Mouse (Mus musculus): ENCODE results near the gene Cyba.

The Cyba gene
- long read RNA-seq, experiment 1, transcript Cyba-201 (6 exons, 744 nt), result major isoform, 66 of 74 reads
- long read RNA-seq, experiment 1, partial matches to known transcripts, result 3 of 74 reads
- long read RNA-seq, experiment 1, other reads (novel, unspliced or antisense), result 4 of 74 reads
- long read RNA-seq, experiment 2, transcript Cyba-201 (6 exons, 744 nt), result major isoform, 66 of 68 reads
- long read RNA-seq, experiment 2, partial matches to known transcripts, result 0 of 68 reads
- long read RNA-seq, experiment 2, other reads (novel, unspliced or antisense), result 2 of 68 reads

GRCm38 (mm10) chr8:122432443-122433268 is at the start of gene Cyba:
Cyba (minus strand) TSS chr8:122432930.
- intact Hi-C loops (cut with DNase I), result no loop called here

- intact Hi-C loops (cut with DNase I), result no loop called here
These were observed 49.7 kb upstream of the Cyba start for GRCm38 (mm10) chr8:122482448-122482847.

GRCm38 (mm10) chr8:122475580-122476320 is 43.0 kb upstream of the Cyba start, which contains the start of the genes Rnf166 and Ctu2:
Rnf166 (minus strand) TSS chr8:122476064.
Ctu2 (plus strand) TSS chr8:122476143.
- intact Hi-C loops (cut with DNase I), result loop anchor here (5.0 kb wide), 1 partner anchor 33 kb away; the partner anchor contains the start of gene Mvd

GRCm38 (mm10) chr8:122474951-122475560 is 42.3 kb upstream of the Cyba start:
- intact Hi-C loops (cut with DNase I), result loop anchor here (5.0 kb wide), 1 partner anchor 33 kb away; the partner anchor contains the start of gene Mvd

GRCm38 (mm10) chr8:122473911-122474421 is 41.2 kb upstream of the Cyba start:
- intact Hi-C loops (cut with DNase I), result no loop called here

- intact Hi-C loops (cut with DNase I), result no loop called here
These were observed 38.0 kb upstream of the Cyba start for GRCm38 (mm10) chr8:122470691-122471090.

GRCm38 (mm10) chr8:122469965-122470364 is 37.2 kb upstream of the Cyba start:
- intact Hi-C loops (cut with DNase I), result no loop called here

- intact Hi-C loops (cut with DNase I), result no loop called here
These were observed 36.7 kb upstream of the Cyba start for GRCm38 (mm10) chr8:122469407-122469806.

- intact Hi-C loops (cut with DNase I), result no loop called here
These were observed 35.1 kb upstream of the Cyba start for GRCm38 (mm10) chr8:122467816-122468215.

GRCm38 (mm10) chr8:122464985-122465384 is 32.3 kb upstream of the Cyba start:
- intact Hi-C loops (cut with DNase I), result no loop called here

- intact Hi-C loops (cut with DNase I), result no loop called here
These were observed 31.2 kb upstream of the Cyba start for GRCm38 (mm10) chr8:122463651-122464640.

GRCm38 (mm10) chr8:122462510-122462909 is 29.8 kb upstream of the Cyba start:
- intact Hi-C loops (cut with DNase I), result no loop called here

GRCm38 (mm10) chr8:122461473-122462148 is 28.9 kb upstream of the Cyba start:
- intact Hi-C loops (cut with DNase I), result no loop called here

- intact Hi-C loops (cut with DNase I), result no loop called here
These were observed 28.1 kb upstream of the Cyba start, which contains the start of gene Snai3 for GRCm38 (mm10) chr8:122460524-122461472. Snai3 (minus strand) TSS chr8:122460733.

GRCm38 (mm10) chr8:122459990-122460389 is 27.3 kb upstream of the Cyba start:
- intact Hi-C loops (cut with DNase I), result no loop called here

GRCm38 (mm10) chr8:122459218-122459900 is 26.6 kb upstream of the Cyba start:
- intact Hi-C loops (cut with DNase I), result no loop called here

- intact Hi-C loops (cut with DNase I), result no loop called here
These were observed 24.4 kb upstream of the Cyba start for GRCm38 (mm10) chr8:122457171-122457570.

Measured in adrenal gland (tissue).